Mouse (Mus musculus) testis, adult 2 months (tissue): Measurements from ENCODE around the gene Sdcbp2.

Source experiments
- CTCF ChIP-seq: fragments of 200-500 bp; IDR thresholded peaks from 2 replicates; pipeline ENCODE4 v1.5.1; 2012; ENCODE audit warnings: low read depth, mild to moderate bottlenecking, inconsistent platforms, low read length, moderate library complexity; ENCODE audit not compliant: control insufficient read depth, insufficient read depth, insufficient replicate concordance
- POLR2A ChIP-seq: fragments of 200-500 bp; IDR thresholded peaks from 2 replicates; pipeline ENCODE4 v1.6.1; 2012; ENCODE audit warnings: low read depth, mild to moderate bottlenecking, inconsistent platforms, low read length, moderate library complexity; ENCODE audit not compliant: control insufficient read depth

GRCm38 (mm10) chr2:151546571-151546970 is 25.9 kb upstream of the Sdcbp2 start:
- TF ChIP-seq CTCF = no peak
- no peak for TF ChIP-seq POLR2A
